Mouse (Mus musculus) olfactory bulb, adult 2 months (tissue): ENCODE results near the gene Rbm4b.

Experiments used
- CTCF ChIP-seq: fragments of 200-500 bp; IDR thresholded peaks from 2 replicates; pipeline ENCODE4 v1.5.1; 2012; ENCODE audit warnings: low read depth, mild to moderate bottlenecking, low read length, moderate library complexity; ENCODE audit not compliant: insufficient read depth
- POLR2A ChIP-seq: fragments of 200-500 bp; IDR thresholded peaks from 2 replicates; pipeline ENCODE4 v1.6.1; 2012; ENCODE audit warnings: mild to moderate bottlenecking, low read depth, low read length, moderate library complexity; ENCODE audit not compliant: insufficient read depth

- TF ChIP-seq CTCF (no peak), POLR2A (no peak)
Observed at GRCm38 (mm10) chr19:4720671-4721244, 35.5 kb upstream of the Rbm4b start.
